Mouse (Mus musculus): ENCODE measurements around the gene Amt. TPM values are rescaled to one million over a fixed set of nuclear protein-coding genes. Genes with fewer than 3 reads are reported as not detected.

Gene Amt
- polyA plus RNA-seq, 1 experiment from 2014 or later: 6.2 TPM

DNA sequence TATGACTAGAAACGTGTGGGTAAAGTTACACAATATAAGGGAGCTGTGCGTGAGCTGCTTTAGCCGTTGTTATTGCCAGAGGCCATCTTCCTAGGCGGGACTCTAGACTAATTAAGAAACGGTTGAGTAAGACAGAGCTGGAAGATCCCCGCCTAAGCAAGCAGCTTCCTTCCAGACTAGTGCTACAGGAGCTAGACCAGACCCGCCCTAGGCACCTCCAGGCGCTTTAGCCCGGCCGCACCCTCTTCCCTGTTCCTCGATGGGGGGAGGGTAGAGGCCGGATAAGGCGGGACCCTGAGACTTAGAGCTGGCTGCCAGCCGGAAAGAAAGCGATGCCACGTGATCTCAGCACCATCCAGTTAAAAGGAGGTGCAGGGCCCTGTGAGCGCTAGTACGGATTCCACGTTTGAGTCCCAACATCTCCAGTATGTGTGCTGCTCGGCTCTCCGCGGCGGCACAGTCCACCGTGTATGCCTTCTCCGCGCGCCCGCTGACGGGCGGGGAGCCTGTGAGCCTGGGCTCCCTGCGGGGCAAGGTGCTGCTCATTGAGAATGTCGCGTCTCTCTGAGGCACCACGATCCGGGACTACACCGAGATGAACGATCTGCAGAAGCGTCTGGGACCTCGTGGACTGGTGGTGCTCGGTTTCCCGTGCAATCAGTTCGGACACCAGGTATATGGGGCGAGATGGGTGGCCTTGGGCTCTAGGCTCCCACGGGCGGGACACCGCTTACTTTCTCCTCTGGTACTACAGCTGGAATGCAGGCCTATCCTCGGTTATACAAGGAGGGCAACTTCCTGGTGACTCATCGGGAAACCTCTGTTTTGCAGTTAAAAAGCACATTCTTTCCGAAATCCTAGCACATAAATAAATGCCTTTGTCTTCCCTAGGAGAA lies 42.5 kb downstream of the Amt start, which contains the start of gene Gpx1:
TSS of gene Gpx1 (plus strand) at position 18 of the 896 bp plus-strand sequence.
- peak; percentile 99 for DNase-seq (ENCODE audit: low spot score)
- 0% methylated on average over 40 of the region's 49 CpGs for WGBS
- ATAC-seq (ENCODE audit: low read depth): peak; percentile 95
- H3K9me3 ChIP-seq (ENCODE audit: control insufficient read depth, low read length): no peaks in the 10 kb centered on the region
- peak within 1 kb of the TSS; percentile 95 for H3K27ac ChIP-seq (replicated peaks; ENCODE audit: low read depth, low read length)
- H3K9ac ChIP-seq (ENCODE audit: low read depth, low read length): peak within 1 kb of the TSS; percentile 94
- H3K36me3 ChIP-seq (ENCODE audit: control insufficient read depth, insufficient read depth, low read length): peaks cover 30% of the 10 kb centered on the region
- H3K4me3 ChIP-seq (ENCODE audit: low read depth, low read length): peak within 1 kb of the TSS; percentile 81
- no peaks in the 10 kb centered on the region for H3K27me3 ChIP-seq (replicated peaks; ENCODE audit: control insufficient read depth, insufficient read depth, low read length)
- H3K4me1 ChIP-seq (ENCODE audit: control insufficient read depth, insufficient read depth, low read length): peaks cover 10% of the 10 kb centered on the region
- H3K4me2 ChIP-seq (ENCODE audit: low read depth, low read length): peak within 1 kb of the TSS; percentile 80

DNA sequence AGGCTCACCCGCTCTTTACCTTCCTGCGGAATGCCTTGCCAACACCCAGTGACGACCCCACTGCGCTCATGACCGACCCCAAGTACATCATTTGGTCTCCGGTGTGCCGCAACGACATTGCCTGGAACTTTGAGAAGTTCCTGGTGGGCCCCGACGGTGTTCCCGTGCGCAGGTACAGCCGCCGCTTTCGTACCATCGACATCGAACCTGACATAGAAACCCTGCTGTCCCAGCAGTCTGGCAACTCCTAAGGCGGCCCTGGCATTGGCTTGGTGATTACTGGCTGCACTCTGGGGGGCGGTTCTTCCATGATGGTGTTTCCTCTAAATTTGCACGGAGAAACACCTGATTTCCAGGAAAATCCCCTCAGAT lies 43.2 kb downstream of the Amt start:
- ATAC-seq (ENCODE audit: low read depth) (no peak), DNase-seq (ENCODE audit: low spot score) (no peak)
- Histone ChIP-seq H3K27ac (replicated peaks; ENCODE audit: low read depth, low read length) (peak overlapping the region; percentile 95), H3K36me3 (ENCODE audit: control insufficient read depth, insufficient read depth, low read length) (peaks cover 22% of the 10 kb centered on the region), H3K4me3 (ENCODE audit: low read depth, low read length) (peak overlapping the region; percentile 81), H3K27me3 (replicated peaks; ENCODE audit: control insufficient read depth, insufficient read depth, low read length) (no peaks in the 10 kb centered on the region), H3K9me3 (ENCODE audit: control insufficient read depth, low read length) (no peaks in the 10 kb centered on the region), H3K4me1 (ENCODE audit: control insufficient read depth, insufficient read depth, low read length) (peaks cover 10% of the 10 kb centered on the region), H3K4me2 (ENCODE audit: low read depth, low read length) (peak overlapping the region; percentile 80), H3K9ac (ENCODE audit: low read depth, low read length) (peak overlapping the region; percentile 94)
- WGBS: 8% methylated on average over 20 of the region's 20 CpGs

DNA sequence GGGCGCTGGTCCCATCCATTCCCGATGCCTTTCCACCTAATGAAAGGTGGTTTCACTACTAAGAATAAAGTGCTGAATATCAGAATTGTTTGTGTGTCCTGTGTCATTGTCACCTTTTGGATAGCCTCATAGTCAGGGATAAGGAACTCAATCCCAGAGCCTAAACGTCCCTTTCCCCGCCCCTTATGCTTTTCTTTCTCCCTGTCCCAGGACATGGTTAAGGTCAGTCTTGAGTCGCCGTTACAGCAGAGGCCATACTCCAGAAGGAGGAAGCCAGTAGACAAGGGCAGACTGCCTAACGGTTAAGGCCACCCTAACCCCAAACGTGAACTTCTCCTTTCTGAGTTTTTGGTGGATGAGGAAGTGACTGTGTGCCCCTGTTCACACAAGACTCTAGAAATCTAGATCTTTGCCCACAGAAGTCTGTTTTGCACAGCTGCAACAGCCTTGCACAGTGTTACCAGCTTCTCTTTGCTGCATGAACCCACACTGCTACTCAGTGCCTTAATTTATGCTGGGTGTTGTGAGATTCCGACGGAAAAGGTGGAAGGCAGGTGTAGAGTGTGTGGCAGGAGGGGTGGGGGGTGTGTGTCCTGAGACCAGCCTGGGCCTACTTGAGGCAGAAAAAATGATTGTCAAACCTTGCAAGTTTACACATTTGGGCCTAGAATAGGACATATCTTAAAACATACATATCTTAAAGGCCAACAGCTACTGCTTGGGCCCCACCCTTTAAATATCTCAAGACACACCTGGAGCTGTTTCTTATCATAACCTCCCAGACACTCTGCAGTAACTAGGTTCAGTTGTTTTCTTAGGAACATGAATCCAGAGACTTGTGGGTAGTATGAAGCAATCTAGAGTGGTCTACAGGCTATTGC lies 43.8 kb downstream of the Amt start:
- peak overlapping the region; percentile 95 for H3K27ac ChIP-seq (replicated peaks; ENCODE audit: low read depth, low read length)
- H3K4me1 ChIP-seq (ENCODE audit: control insufficient read depth, insufficient read depth, low read length): peaks cover 10% of the 10 kb centered on the region
- peak overlapping the region; percentile 80 for H3K4me2 ChIP-seq (ENCODE audit: low read depth, low read length)
- H3K4me3 ChIP-seq (ENCODE audit: low read depth, low read length): peak overlapping the region; percentile 81
- WGBS: 50% methylated on average over 10 of the region's 10 CpGs
- peaks cover 16% of the 10 kb centered on the region for H3K36me3 ChIP-seq (ENCODE audit: control insufficient read depth, insufficient read depth, low read length)
- no peak for DNase-seq (ENCODE audit: low spot score)
- no peak for ATAC-seq (ENCODE audit: low read depth)
- H3K9ac ChIP-seq (ENCODE audit: low read depth, low read length): peak overlapping the region; percentile 94
- H3K9me3 ChIP-seq (ENCODE audit: control insufficient read depth, low read length): no peaks in the 10 kb centered on the region
- H3K27me3 ChIP-seq (replicated peaks; ENCODE audit: control insufficient read depth, insufficient read depth, low read length): no peaks in the 10 kb centered on the region

DNA sequence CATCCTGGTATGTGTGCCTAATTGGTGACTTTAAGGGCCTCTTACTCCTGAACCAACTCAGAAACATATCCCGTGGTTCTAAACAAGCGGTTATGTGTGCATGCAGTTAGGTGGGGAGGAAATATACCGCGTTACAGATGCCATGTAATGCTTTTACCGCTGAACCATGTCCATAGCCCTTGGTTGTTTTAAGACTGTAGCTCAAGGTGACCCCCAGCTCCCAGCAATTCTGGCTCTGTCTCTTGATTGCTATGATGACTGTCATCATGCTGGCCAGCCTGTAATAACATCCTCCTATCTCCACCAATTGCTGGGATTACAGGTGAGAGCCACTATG lies 44.5 kb downstream of the Amt start:
- no peaks in the 10 kb centered on the region for H3K9me3 ChIP-seq (ENCODE audit: control insufficient read depth, low read length)
- ATAC-seq (ENCODE audit: low read depth): no peak
- peak overlapping the region; percentile 81; the same call in 1 of the 2 replicates for H3K4me3 ChIP-seq (ENCODE audit: low read depth, low read length)
- no peak overlapping the region for H3K9ac ChIP-seq (ENCODE audit: low read depth, low read length)
- H3K27me3 ChIP-seq (replicated peaks; ENCODE audit: control insufficient read depth, insufficient read depth, low read length): no peaks in the 10 kb centered on the region
- no peak overlapping the region for H3K4me2 ChIP-seq (ENCODE audit: low read depth, low read length)
- 86% methylated on average over 5 of the region's 5 CpGs for WGBS
- no peak for DNase-seq (ENCODE audit: low spot score)
- H3K4me1 ChIP-seq (ENCODE audit: control insufficient read depth, insufficient read depth, low read length): peaks cover 10% of the 10 kb centered on the region
- H3K27ac ChIP-seq (replicated peaks; ENCODE audit: low read depth, low read length): no peak overlapping the region
- H3K36me3 ChIP-seq (ENCODE audit: control insufficient read depth, insufficient read depth, low read length): peaks cover 10% of the 10 kb centered on the region

DNA sequence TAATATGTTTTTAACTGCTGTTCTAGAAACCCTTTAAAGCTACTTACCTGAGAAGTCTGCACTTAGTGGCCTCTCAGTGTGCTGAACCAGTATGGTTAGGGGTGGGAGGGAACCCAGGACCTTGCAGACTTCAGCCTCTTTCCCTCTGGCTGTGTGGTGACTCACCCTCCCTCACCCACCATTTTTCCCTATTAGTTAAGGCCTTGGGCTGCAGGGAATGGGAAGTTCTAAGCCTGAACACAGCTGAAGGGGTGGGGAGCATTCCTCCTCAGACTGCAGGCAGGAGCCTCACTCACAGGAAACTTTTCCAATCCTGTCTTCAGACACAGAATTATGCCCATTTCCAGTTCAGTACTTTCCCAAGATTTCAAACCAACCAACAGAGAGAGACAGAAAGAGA lies 45.1 kb downstream of the Amt start:
- H3K27ac ChIP-seq (replicated peaks; ENCODE audit: low read depth, low read length): no peak overlapping the region

DNA sequence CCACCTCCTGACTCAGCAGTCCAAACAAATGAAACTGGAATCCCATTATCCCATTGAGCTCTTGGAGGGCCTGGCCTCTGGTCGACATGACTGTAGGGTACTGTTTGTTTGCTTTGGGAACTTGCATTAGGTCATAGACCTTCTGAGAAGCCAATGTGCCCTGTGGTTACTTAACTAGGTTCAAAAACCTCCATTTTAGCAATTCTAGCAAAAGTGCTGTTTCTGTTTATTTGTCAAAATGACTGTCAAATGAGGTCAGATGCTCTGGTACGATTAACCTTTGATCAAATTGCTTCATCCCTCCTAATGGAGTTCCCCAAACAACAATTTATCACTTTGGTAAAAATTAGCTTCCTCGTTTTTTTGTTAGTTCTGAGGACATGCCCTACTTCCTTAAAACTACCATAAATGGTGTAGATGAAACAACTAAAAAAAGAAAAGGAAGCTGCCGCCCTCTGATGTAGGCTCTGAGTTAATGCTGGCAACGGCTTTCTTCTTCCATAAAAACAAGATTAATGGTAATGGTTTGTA lies 45.7 kb downstream of the Amt start:
- no peaks in the 10 kb centered on the region for H3K9me3 ChIP-seq (ENCODE audit: control insufficient read depth, low read length)
- H3K4me2 ChIP-seq (ENCODE audit: low read depth, low read length): no peak overlapping the region
- no peak for DNase-seq (ENCODE audit: low spot score)
- 44% methylated on average over 5 of the region's 5 CpGs for WGBS
- H3K27me3 ChIP-seq (replicated peaks; ENCODE audit: control insufficient read depth, insufficient read depth, low read length): no peaks in the 10 kb centered on the region
- H3K9ac ChIP-seq (ENCODE audit: low read depth, low read length): no peak overlapping the region
- ATAC-seq (ENCODE audit: low read depth): no peak
- H3K27ac ChIP-seq (replicated peaks; ENCODE audit: low read depth, low read length): no peak overlapping the region
- no peak overlapping the region for H3K4me3 ChIP-seq (ENCODE audit: low read depth, low read length)
- 0 out of 2 replicates have a peak, but pooled peaks cover 7% of the 10 kb centered on the region for H3K36me3 ChIP-seq (ENCODE audit: control insufficient read depth, insufficient read depth, low read length)
- H3K4me1 ChIP-seq (ENCODE audit: control insufficient read depth, insufficient read depth, low read length): peaks cover 10% of the 10 kb centered on the region

More for the DNA sequence above, 45.1 kb downstream of the Amt start:
- no peak overlapping the region for H3K9ac ChIP-seq (ENCODE audit: low read depth, low read length)
- no peak for ATAC-seq (ENCODE audit: low read depth)
- H3K36me3 ChIP-seq (ENCODE audit: control insufficient read depth, insufficient read depth, low read length): 0 out of 2 replicates have a peak, but pooled peaks cover 7% of the 10 kb centered on the region
- no peak overlapping the region for H3K4me3 ChIP-seq (ENCODE audit: low read depth, low read length)
- no peaks in the 10 kb centered on the region for H3K27me3 ChIP-seq (replicated peaks; ENCODE audit: control insufficient read depth, insufficient read depth, low read length)
- no peak overlapping the region for H3K4me2 ChIP-seq (ENCODE audit: low read depth, low read length)
- peak; percentile 13 for DNase-seq (ENCODE audit: low spot score)
- peaks cover 10% of the 10 kb centered on the region for H3K4me1 ChIP-seq (ENCODE audit: control insufficient read depth, insufficient read depth, low read length)
- H3K9me3 ChIP-seq (ENCODE audit: control insufficient read depth, low read length): no peaks in the 10 kb centered on the region

DNA sequence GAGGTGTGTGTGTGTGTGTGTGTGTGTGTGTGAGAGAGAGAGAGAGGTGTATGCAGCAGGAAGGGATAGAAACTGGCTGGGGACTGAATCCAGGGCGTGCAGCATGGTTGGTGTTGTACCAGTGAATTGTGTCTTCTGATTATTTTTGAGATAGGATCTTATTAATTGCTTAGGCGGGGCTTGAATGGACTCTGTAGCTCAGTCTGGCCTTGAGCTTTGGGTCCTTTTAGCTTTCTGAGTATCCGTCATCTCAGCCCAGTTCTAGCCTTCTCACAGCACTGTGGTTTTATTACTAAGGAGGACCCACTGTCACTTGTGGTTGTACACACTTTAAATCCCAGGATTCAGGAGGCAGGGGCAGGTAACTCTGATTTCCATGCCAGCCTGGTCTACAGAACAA lies 46.7 kb downstream of the Amt start:
- DNase-seq (ENCODE audit: low spot score) (no peak), ATAC-seq (ENCODE audit: low read depth) (no peak)
- WGBS: 75% methylated on average over 3 of the region's 3 CpGs
- H3K4me2 ChIP-seq (ENCODE audit: low read depth, low read length): no peak overlapping the region
- no peaks in the 10 kb centered on the region for H3K9me3 ChIP-seq (ENCODE audit: control insufficient read depth, low read length)
- H3K36me3 ChIP-seq (ENCODE audit: control insufficient read depth, insufficient read depth, low read length): 0 out of 2 replicates have a peak, but pooled peaks cover under 1% of the 10 kb centered on the region
- H3K4me1 ChIP-seq (ENCODE audit: control insufficient read depth, insufficient read depth, low read length): peaks cover 11% of the 10 kb centered on the region
- no peaks in the 10 kb centered on the region for H3K27me3 ChIP-seq (replicated peaks; ENCODE audit: control insufficient read depth, insufficient read depth, low read length)
- H3K4me3 ChIP-seq (ENCODE audit: low read depth, low read length): no peak overlapping the region
- H3K27ac ChIP-seq (replicated peaks; ENCODE audit: low read depth, low read length): no peak overlapping the region
- no peak overlapping the region for H3K9ac ChIP-seq (ENCODE audit: low read depth, low read length)

DNA sequence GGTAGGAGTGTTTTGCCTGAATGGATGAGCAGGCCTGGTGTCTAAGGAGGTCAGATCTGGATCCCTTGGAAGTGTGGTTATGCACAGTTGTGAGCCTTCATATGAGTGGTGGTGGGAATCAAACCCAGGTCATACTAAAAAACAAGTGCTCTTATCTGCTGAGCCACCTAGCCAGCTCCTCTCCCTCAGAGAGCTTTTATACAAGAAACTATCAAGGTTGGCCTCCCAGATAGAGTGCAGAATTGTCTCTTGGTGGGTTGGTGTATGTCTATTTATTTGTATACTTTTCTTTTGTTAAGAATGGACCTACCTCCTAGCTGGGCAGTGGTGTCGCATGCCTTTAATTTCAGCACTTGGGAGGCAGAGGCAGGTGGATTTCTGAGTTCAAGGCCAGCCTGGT lies 47.2 kb downstream of the Amt start:
- 100% methylated on average over 1 of the region's 1 CpGs for WGBS
- H3K36me3 ChIP-seq (ENCODE audit: control insufficient read depth, insufficient read depth, low read length): no peaks in the 10 kb centered on the region

More for the DNA sequence above, 47.2 kb downstream of the Amt start:
- no peak overlapping the region for H3K9ac ChIP-seq (ENCODE audit: low read depth, low read length)
- H3K27ac ChIP-seq (replicated peaks; ENCODE audit: low read depth, low read length): no peak overlapping the region
- ATAC-seq (ENCODE audit: low read depth) (no peak), DNase-seq (ENCODE audit: low spot score) (no peak)
- H3K4me3 ChIP-seq (ENCODE audit: low read depth, low read length): no peak overlapping the region
- no peaks in the 10 kb centered on the region for H3K27me3 ChIP-seq (replicated peaks; ENCODE audit: control insufficient read depth, insufficient read depth, low read length)
- no peak overlapping the region for H3K4me2 ChIP-seq (ENCODE audit: low read depth, low read length)
- no peaks in the 10 kb centered on the region for H3K9me3 ChIP-seq (ENCODE audit: control insufficient read depth, low read length)
- H3K4me1 ChIP-seq (ENCODE audit: control insufficient read depth, insufficient read depth, low read length): peaks cover 16% of the 10 kb centered on the region

All from embryonic facial prominence, embryonic 14.5 days (tissue).